Mouse (Mus musculus) splenic B cell, adult 2 months (primary cell): ENCODE data around the gene Eid3.

Source experiments
- DNase-seq: peaks from one replicate; pipeline ENCODE4 v3.0.0-alpha.2; 2011; ENCODE audit warnings: low read depth, low spot score
- H3K27me3 ChIP-seq: 2 replicates; pipeline ENCODE4 v1.6.1; 2012; ENCODE audit warnings: mild to moderate bottlenecking, low read length, moderate library complexity, mixed read lengths; ENCODE audit not compliant: control insufficient read depth, poor library complexity, insufficient read depth, severe bottlenecking
- H3K36me3 ChIP-seq: 2 replicates; pipeline ENCODE4 v1.6.1; 2012; ENCODE audit warnings: mild to moderate bottlenecking, low read length, moderate library complexity, mixed read lengths; ENCODE audit not compliant: control insufficient read depth, poor library complexity, insufficient read depth, severe bottlenecking

Eid3 gene

GRCm38 (mm10) chr10:82913238-82913637 is 46.8 kb downstream of the Eid3 start:
- DNase-seq, result no peak
- H3K27me3 ChIP-seq, result no peaks in the 10 kb centered on the region
- H3K36me3 ChIP-seq, result no peaks in the 10 kb centered on the region

- Histone ChIP-seq H3K27me3 (no peaks in the 10 kb centered on the region), H3K36me3 (no peaks in the 10 kb centered on the region)
- DNase-seq, result no peak
Measured at GRCm38 (mm10) chr10:82913772-82914171, 47.3 kb downstream of the Eid3 start.
